Mouse (Mus musculus): ENCODE results near the gene Dcp1b. TPM values are rescaled to one million over a fixed set of nuclear protein-coding genes. Genes with fewer than 3 reads are reported as not detected.

Gene Dcp1b
- 7.3 and 7.9 TPM in 2 replicates for polyA plus RNA-seq (2014; fragmentation: Nextera tagmentation; extraction: Ambion mirVana)

- under 1% methylated on average over 65 of the region's 65 CpGs for WGBS
- ATAC-seq (replicated peaks; ENCODE audit: insufficient number of reproducible peaks, low FRiP score, low TSS enrichment, low read depth) = peak; percentile 95
Measured at GRCm38 (mm10) chr6:119175078-119175853, at the start of gene Dcp1b. Gene Dcp1b, plus strand, starts transcription at chr6:119175253.

GRCm38 (mm10) chr6:119126991-119127390 lies 48.1 kb upstream of the Dcp1b start:
- no peak for DNase-seq (ENCODE audit: low spot score)

More at GRCm38 (mm10) chr6:119175078-119175853, at the start of gene Dcp1b:
- H3K4me3 ChIP-seq (ENCODE audit: low read depth, low read length) = peak within 1 kb of the TSS; percentile 89
- H3K36me3 ChIP-seq (replicated peaks; ENCODE audit: control insufficient read depth, insufficient read depth, low read depth, low read length) = no peaks in the 10 kb centered on the region
- no peaks in the 10 kb centered on the region for H3K27me3 ChIP-seq (ENCODE audit: control insufficient read depth, insufficient read depth, low read length)
- H3K4me1 ChIP-seq (ENCODE audit: control insufficient read depth, insufficient read depth, low read length) = no peaks in the 10 kb centered on the region
- H3K27ac ChIP-seq (replicated peaks; ENCODE audit: low read depth, low read length) = peak within 1 kb of the TSS; percentile 79
- peak; percentile 96 for DNase-seq (ENCODE audit: low spot score)
- H3K4me2 ChIP-seq (ENCODE audit: low read depth, low read length) = peak within 1 kb of the TSS; percentile 53
- H3K9ac ChIP-seq (replicated peaks; ENCODE audit: low read length) = peak within 1 kb of the TSS; percentile 84
- no peaks in the 10 kb centered on the region for H3K9me3 ChIP-seq (replicated peaks; ENCODE audit: control insufficient read depth, low read length)

GRCm38 (mm10) chr6:119128076-119128475 lies 47.0 kb upstream of the Dcp1b start:
- Histone ChIP-seq H3K36me3 (replicated peaks; ENCODE audit: control insufficient read depth, insufficient read depth, low read depth, low read length) (no peaks in the 10 kb centered on the region), H3K9me3 (replicated peaks; ENCODE audit: control insufficient read depth, low read length) (no peaks in the 10 kb centered on the region), H3K4me3 (ENCODE audit: low read depth, low read length) (no peak overlapping the region), H3K4me2 (ENCODE audit: low read depth, low read length) (no peak overlapping the region), H3K4me1 (ENCODE audit: control insufficient read depth, insufficient read depth, low read length) (no peaks in the 10 kb centered on the region), H3K27me3 (ENCODE audit: control insufficient read depth, insufficient read depth, low read length) (no peaks in the 10 kb centered on the region), H3K9ac (replicated peaks; ENCODE audit: low read length) (no peak overlapping the region), H3K27ac (replicated peaks; ENCODE audit: low read depth, low read length) (no peak overlapping the region)
- ATAC-seq (replicated peaks; ENCODE audit: insufficient number of reproducible peaks, low FRiP score, low TSS enrichment, low read depth) (no peak), DNase-seq (ENCODE audit: low spot score) (no peak)
- 79% methylated on average over 1 of the region's 1 CpGs for WGBS

More at GRCm38 (mm10) chr6:119126991-119127390, 48.1 kb upstream of the Dcp1b start:
- Histone ChIP-seq H3K4me1 (ENCODE audit: control insufficient read depth, insufficient read depth, low read length) (no peaks in the 10 kb centered on the region), H3K27ac (replicated peaks; ENCODE audit: low read depth, low read length) (no peak overlapping the region), H3K4me3 (ENCODE audit: low read depth, low read length) (no peak overlapping the region), H3K9me3 (replicated peaks; ENCODE audit: control insufficient read depth, low read length) (no peaks in the 10 kb centered on the region), H3K4me2 (ENCODE audit: low read depth, low read length) (no peak overlapping the region), H3K36me3 (replicated peaks; ENCODE audit: control insufficient read depth, insufficient read depth, low read depth, low read length) (no peaks in the 10 kb centered on the region), H3K27me3 (ENCODE audit: control insufficient read depth, insufficient read depth, low read length) (no peaks in the 10 kb centered on the region), H3K9ac (replicated peaks; ENCODE audit: low read length) (no peak overlapping the region)
- 80% methylated on average over 3 of the region's 3 CpGs for WGBS
- no peak for ATAC-seq (replicated peaks; ENCODE audit: insufficient number of reproducible peaks, low FRiP score, low TSS enrichment, low read depth)

DNA sequence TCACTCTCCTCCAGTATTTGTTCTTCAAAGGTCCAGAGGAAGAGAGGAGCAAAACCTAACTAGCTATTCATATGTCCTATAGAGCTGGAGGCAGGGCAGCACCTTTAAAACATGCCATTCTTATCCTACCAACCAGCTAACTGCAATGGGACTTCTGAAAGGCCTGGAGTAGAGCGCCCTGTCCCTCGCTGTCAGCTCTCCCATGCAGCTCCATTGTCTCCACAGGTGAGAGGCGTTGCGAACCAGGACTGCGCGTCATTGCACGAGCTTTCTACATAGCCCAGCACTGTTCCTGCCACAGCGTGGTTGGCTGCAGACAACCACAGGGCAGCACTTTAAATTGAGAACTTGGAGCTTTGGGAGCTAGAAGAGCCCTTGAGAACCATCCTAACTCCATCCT lies 46.5 kb upstream of the Dcp1b start:
- no peak for DNase-seq (ENCODE audit: low spot score)
- Histone ChIP-seq H3K9me3 (replicated peaks; ENCODE audit: control insufficient read depth, low read length) (no peaks in the 10 kb centered on the region), H3K27me3 (ENCODE audit: control insufficient read depth, insufficient read depth, low read length) (no peaks in the 10 kb centered on the region), H3K36me3 (replicated peaks; ENCODE audit: control insufficient read depth, insufficient read depth, low read depth, low read length) (no peaks in the 10 kb centered on the region), H3K9ac (replicated peaks; ENCODE audit: low read length) (no peak overlapping the region), H3K27ac (replicated peaks; ENCODE audit: low read depth, low read length) (no peak overlapping the region), H3K4me1 (ENCODE audit: control insufficient read depth, insufficient read depth, low read length) (no peaks in the 10 kb centered on the region), H3K4me3 (ENCODE audit: low read depth, low read length) (no peak overlapping the region), H3K4me2 (ENCODE audit: low read depth, low read length) (no peak overlapping the region)
- ATAC-seq (replicated peaks; ENCODE audit: insufficient number of reproducible peaks, low FRiP score, low TSS enrichment, low read depth) = no peak
- WGBS = 91% methylated on average over 8 of the region's 8 CpGs

- Histone ChIP-seq H3K36me3 (replicated peaks; ENCODE audit: control insufficient read depth, insufficient read depth, low read depth, low read length) (no peaks in the 10 kb centered on the region), H3K9me3 (replicated peaks; ENCODE audit: control insufficient read depth, low read length) (no peaks in the 10 kb centered on the region), H3K27me3 (ENCODE audit: control insufficient read depth, insufficient read depth, low read length) (no peaks in the 10 kb centered on the region), H3K27ac (replicated peaks; ENCODE audit: low read depth, low read length) (no peak overlapping the region), H3K4me3 (ENCODE audit: low read depth, low read length) (no peak overlapping the region), H3K4me2 (ENCODE audit: low read depth, low read length) (no peak overlapping the region), H3K4me1 (ENCODE audit: control insufficient read depth, insufficient read depth, low read length) (no peaks in the 10 kb centered on the region), H3K9ac (replicated peaks; ENCODE audit: low read length) (no peak overlapping the region)
- ATAC-seq (replicated peaks; ENCODE audit: insufficient number of reproducible peaks, low FRiP score, low TSS enrichment, low read depth) (no peak), DNase-seq (ENCODE audit: low spot score) (peak; percentile 37)
- 77% methylated on average over 5 of the region's 5 CpGs for WGBS
Measured at GRCm38 (mm10) chr6:119129664-119130063, 45.4 kb upstream of the Dcp1b start.

- DNase-seq (ENCODE audit: low spot score) = no peak
- H3K4me3 ChIP-seq (ENCODE audit: low read depth, low read length) = no peak overlapping the region
- no peaks in the 10 kb centered on the region for H3K9me3 ChIP-seq (replicated peaks; ENCODE audit: control insufficient read depth, low read length)
- no peak overlapping the region for H3K9ac ChIP-seq (replicated peaks; ENCODE audit: low read length)
- H3K36me3 ChIP-seq (replicated peaks; ENCODE audit: control insufficient read depth, insufficient read depth, low read depth, low read length) = no peaks in the 10 kb centered on the region
- no peak for ATAC-seq (replicated peaks; ENCODE audit: insufficient number of reproducible peaks, low FRiP score, low TSS enrichment, low read depth)
- no peak overlapping the region for H3K27ac ChIP-seq (replicated peaks; ENCODE audit: low read depth, low read length)
- 88% methylated on average over 8 of the region's 8 CpGs for WGBS
- no peaks in the 10 kb centered on the region for H3K27me3 ChIP-seq (ENCODE audit: control insufficient read depth, insufficient read depth, low read length)
- H3K4me1 ChIP-seq (ENCODE audit: control insufficient read depth, insufficient read depth, low read length) = no peaks in the 10 kb centered on the region
- no peak overlapping the region for H3K4me2 ChIP-seq (ENCODE audit: low read depth, low read length)
Measured at GRCm38 (mm10) chr6:119132111-119132735, 42.8 kb upstream of the Dcp1b start.

DNA sequence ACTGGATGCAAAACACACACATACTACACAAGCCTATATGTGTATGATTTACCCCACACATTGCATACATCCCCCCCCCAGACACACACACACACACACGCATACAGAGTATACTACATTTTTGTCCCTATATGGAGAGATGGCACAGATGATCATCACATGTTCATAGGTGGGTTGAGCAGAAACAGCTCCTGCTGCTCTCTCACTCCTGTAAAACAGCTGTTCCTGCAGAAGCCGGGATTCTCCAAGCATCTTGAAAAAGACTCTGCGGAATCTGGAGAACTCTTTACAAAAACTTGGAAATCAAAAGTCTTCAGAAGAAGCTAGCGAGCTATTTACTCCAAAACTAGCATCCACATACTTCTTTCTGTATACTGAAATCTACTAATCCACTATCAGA lies 42.2 kb upstream of the Dcp1b start:
- Histone ChIP-seq H3K9ac (replicated peaks; ENCODE audit: low read length) (no peak overlapping the region), H3K27ac (replicated peaks; ENCODE audit: low read depth, low read length) (no peak overlapping the region), H3K36me3 (replicated peaks; ENCODE audit: control insufficient read depth, insufficient read depth, low read depth, low read length) (no peaks in the 10 kb centered on the region), H3K4me1 (ENCODE audit: control insufficient read depth, insufficient read depth, low read length) (no peaks in the 10 kb centered on the region), H3K4me2 (ENCODE audit: low read depth, low read length) (no peak overlapping the region), H3K4me3 (ENCODE audit: low read depth, low read length) (no peak overlapping the region), H3K9me3 (replicated peaks; ENCODE audit: control insufficient read depth, low read length) (no peaks in the 10 kb centered on the region), H3K27me3 (ENCODE audit: control insufficient read depth, insufficient read depth, low read length) (no peaks in the 10 kb centered on the region)
- WGBS = 92% methylated on average over 4 of the region's 4 CpGs
- no peak for ATAC-seq (replicated peaks; ENCODE audit: insufficient number of reproducible peaks, low FRiP score, low TSS enrichment, low read depth)
- no peak for DNase-seq (ENCODE audit: low spot score)

- Histone ChIP-seq H3K9ac (replicated peaks; ENCODE audit: low read length) (no peak overlapping the region), H3K9me3 (replicated peaks; ENCODE audit: control insufficient read depth, low read length) (no peaks in the 10 kb centered on the region), H3K4me1 (ENCODE audit: control insufficient read depth, insufficient read depth, low read length) (no peaks in the 10 kb centered on the region), H3K36me3 (replicated peaks; ENCODE audit: control insufficient read depth, insufficient read depth, low read depth, low read length) (no peaks in the 10 kb centered on the region), H3K4me2 (ENCODE audit: low read depth, low read length) (no peak overlapping the region), H3K27ac (replicated peaks; ENCODE audit: low read depth, low read length) (no peak overlapping the region), H3K4me3 (ENCODE audit: low read depth, low read length) (no peak overlapping the region), H3K27me3 (ENCODE audit: control insufficient read depth, insufficient read depth, low read length) (no peaks in the 10 kb centered on the region)
- DNase-seq (ENCODE audit: low spot score) = no peak
- ATAC-seq (replicated peaks; ENCODE audit: insufficient number of reproducible peaks, low FRiP score, low TSS enrichment, low read depth) = no peak
- WGBS = 90% methylated on average over 10 of the region's 10 CpGs
Measured at GRCm38 (mm10) chr6:119137768-119138167, 37.3 kb upstream of the Dcp1b start.
